Mouse (Mus musculus) liver, embryonic 11.5 days (tissue): Measurements from ENCODE around the gene Susd4. TPM values are rescaled to one million over a fixed set of nuclear protein-coding genes. Genes with fewer than 3 reads are reported as not detected.

Source experiments
- ATAC-seq: fragments of 200-750 bp; cut with Nextera tagmentation; replicated peaks from 2 replicates; pipeline ENCODE4 v1.8.0; 2017; ENCODE audit warnings: moderate number of reproducible peaks, mild to moderate bottlenecking, moderate TSS enrichment, moderate library complexity; ENCODE audit not compliant: low FRiP score
- DNase-seq: peaks from one replicate; pipeline ENCODE4 v3.0.0-alpha.2; 2017; ENCODE audit warnings: low spot score
- H3K27ac ChIP-seq: fragments of 300-500 bp; sonication (generic); 2 replicates; pipeline ENCODE4 v1.5.1; 2014; ENCODE audit warnings: mild to moderate bottlenecking, low read depth, low read length, control low read depth
- H3K27me3 ChIP-seq: fragments of 300-500 bp; sonication (generic); replicated peaks from 2 replicates; pipeline ENCODE4 v1.6.1; 2014; ENCODE audit warnings: low read length, mixed read lengths; ENCODE audit not compliant: control insufficient read depth, insufficient read depth
- H3K36me3 ChIP-seq: fragments of 300-500 bp; sonication (generic); 2 replicates; pipeline ENCODE4 v1.6.1; 2014; ENCODE audit warnings: mild to moderate bottlenecking, low read length, moderate library complexity, mixed read lengths; ENCODE audit not compliant: control insufficient read depth, insufficient read depth
- H3K4me1 ChIP-seq: fragments of 300-500 bp; sonication (generic); replicated peaks from 2 replicates; pipeline ENCODE4 v1.6.1; 2014; ENCODE audit warnings: low read length, mixed read lengths; ENCODE audit not compliant: control insufficient read depth, insufficient read depth
- H3K4me2 ChIP-seq: fragments of 300-500 bp; sonication (generic); 2 replicates; pipeline ENCODE4 v1.6.1; 2014; ENCODE audit warnings: mild to moderate bottlenecking, control low read depth, moderate library complexity
- H3K4me3 ChIP-seq: fragments of 300-500 bp; sonication (generic); 2 replicates; pipeline ENCODE4 v1.5.1; 2014; ENCODE audit warnings: low read depth, low read length, control low read depth
- H3K9ac ChIP-seq: fragments of 300-500 bp; sonication (generic); 2 replicates; pipeline ENCODE4 v1.6.1; 2014; ENCODE audit warnings: low read depth, low read length, control low read depth
- H3K9me3 ChIP-seq: fragments of 300-500 bp; sonication (generic); 2 replicates; pipeline ENCODE4 v1.6.1; 2016; ENCODE audit warnings: low read length, inconsistent platforms, mixed read lengths; ENCODE audit not compliant: control insufficient read depth
- WGBS: fragments of 180-500 bp; shearing (Covaris S2); extraction: QIAGEN DNeasy Blood & Tissue Kit; methylation state at CpG from one replicate; pipeline ENCODE4 v1.1.7; 2014; 5-methylcytosine and 5-hydroxymethylcytosine counted together
- polyA plus RNA-seq: library from polyadenylated mRNA; unstranded; fragments of >200 nt; fragmentation: Nextera tagmentation; extraction: Ambion mirVana; gene quantifications from 2 replicates; pipeline ENCODE4 v1.2.1, GENCODE M21; 2014

Gene Susd4
- 4.6 TPM in 2 replicates for polyA plus RNA-seq

DNA sequence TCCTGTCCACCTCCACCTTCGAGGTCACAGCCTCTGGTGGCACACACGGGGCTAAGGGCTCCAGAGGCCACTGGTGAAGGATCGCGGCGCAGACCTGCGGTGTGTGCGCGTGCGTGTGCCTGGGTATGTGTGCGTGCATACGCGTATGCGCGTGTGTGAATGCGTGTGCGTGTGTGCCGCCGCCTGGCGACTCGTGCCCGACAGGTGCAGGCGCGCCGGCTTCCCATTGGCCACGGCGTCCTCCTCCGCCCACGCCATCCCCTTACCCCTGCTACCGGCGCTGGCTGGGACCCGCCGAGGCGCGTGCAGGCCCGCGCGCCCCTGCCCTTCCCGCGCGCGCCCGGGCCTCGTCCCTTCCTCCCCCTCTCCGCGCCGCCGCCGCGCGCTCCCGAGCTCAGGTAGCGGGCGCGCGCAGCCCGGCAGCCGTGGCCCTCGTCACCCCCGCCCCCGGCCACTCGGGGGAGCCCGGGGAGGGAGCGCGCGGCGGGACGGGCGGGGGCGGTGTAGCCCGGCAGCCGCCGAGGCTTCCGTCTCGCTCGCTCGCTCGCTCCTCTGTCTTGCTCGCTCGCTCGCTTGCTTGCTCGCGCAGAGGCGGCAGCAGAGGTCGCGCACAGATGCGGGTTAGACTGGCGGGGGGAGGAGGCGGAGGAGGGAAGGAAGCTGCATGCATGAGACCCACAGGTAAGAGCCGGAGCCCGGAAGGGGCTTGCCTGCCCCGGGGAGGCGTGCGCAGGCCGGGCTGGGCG is at the start of gene Susd4:
TSS of gene Susd4 (plus strand) at position 145 of the 746 bp plus-strand sequence.
- no peak within 1 kb of the TSS for H3K27ac ChIP-seq
- H3K36me3 ChIP-seq: no peaks in the 10 kb centered on the region
- H3K4me2 ChIP-seq: peak within 1 kb of the TSS; percentile 80
- H3K4me1 ChIP-seq: peaks cover 6% of the 10 kb centered on the region
- peak; percentile 51 for DNase-seq
- peak within 1 kb of the TSS; percentile 61 for H3K4me3 ChIP-seq
- under 1% methylated on average over 92 of the region's 95 CpGs for WGBS
- peak; percentile 56 for ATAC-seq
- no peaks in the 10 kb centered on the region for H3K9me3 ChIP-seq
- peak within 1 kb of the TSS; percentile 48; the same call in 1 of the 2 replicates for H3K9ac ChIP-seq
- H3K27me3 ChIP-seq: peaks cover 28% of the 10 kb centered on the region

DNA sequence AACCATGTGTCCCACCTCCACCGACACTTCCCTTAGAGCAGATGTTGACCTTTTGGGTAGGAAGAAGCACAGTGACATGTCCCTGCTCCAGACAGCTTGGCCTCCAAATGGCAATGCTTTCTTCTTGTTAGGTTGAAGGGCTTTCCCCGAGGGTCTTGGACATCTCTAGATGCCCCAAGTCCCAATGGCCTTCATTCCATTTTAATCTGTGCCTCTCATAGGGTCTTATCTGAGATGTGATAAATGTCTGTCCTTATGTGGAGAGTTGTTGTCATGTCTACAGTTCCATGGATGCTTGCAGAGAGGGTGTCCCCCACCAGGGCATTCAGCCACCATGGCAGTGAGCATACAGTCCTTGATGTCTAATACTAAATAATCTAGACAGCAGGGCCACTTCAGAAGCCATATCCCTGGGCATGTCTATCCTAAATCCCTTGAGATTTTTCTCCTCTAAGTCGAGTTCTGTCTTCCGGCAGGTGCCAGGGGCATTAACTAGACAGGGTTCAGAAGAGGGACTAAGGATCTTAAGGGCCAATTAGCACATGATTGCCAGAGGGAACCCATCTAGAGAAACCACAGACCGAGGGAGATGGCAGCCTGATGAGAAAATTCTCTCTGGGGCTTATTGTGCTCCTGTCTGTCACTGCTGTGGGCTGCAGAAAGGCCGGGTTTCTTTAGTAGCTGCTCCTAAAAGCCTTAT is 49.3 kb upstream of the Susd4 start:
- H3K27ac ChIP-seq: no peak overlapping the region
- H3K9ac ChIP-seq: no peak overlapping the region
- no peak overlapping the region for H3K4me3 ChIP-seq
- no peaks in the 10 kb centered on the region for H3K27me3 ChIP-seq
- no peaks in the 10 kb centered on the region for H3K4me1 ChIP-seq
- WGBS: 77% methylated on average over 6 of the region's 6 CpGs
- H3K4me2 ChIP-seq: no peak overlapping the region
- ATAC-seq: no peak
- H3K36me3 ChIP-seq: no peaks in the 10 kb centered on the region
- no peak for DNase-seq
- H3K9me3 ChIP-seq: no peaks in the 10 kb centered on the region

DNA sequence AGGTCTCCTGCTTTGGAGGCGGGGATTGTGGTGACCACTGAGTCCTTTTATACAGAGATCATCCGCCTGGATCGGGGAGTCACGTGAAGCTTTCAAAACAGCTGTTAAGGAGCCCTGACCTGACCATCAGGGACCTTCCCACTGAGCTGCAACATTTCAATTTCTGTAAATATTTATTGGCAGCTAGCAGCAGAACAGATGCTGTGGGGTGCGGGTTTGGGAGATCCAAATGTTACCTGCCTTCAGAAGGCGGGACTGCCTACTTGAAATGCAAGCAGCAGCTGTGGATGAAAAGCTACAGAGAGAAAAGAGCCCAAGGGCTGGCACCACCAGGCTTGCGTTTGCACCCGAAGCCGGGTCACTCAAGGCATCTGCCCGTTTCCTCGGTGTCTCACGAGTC is 36.1 kb upstream of the Susd4 start:
- no peaks in the 10 kb centered on the region for H3K4me1 ChIP-seq
- no peak overlapping the region for H3K9ac ChIP-seq
- no peaks in the 10 kb centered on the region for H3K36me3 ChIP-seq
- H3K9me3 ChIP-seq: no peaks in the 10 kb centered on the region
- H3K27ac ChIP-seq: no peak overlapping the region
- H3K4me2 ChIP-seq: no peak overlapping the region
- no peak overlapping the region for H3K4me3 ChIP-seq
- DNase-seq (no peak), ATAC-seq (no peak)
- H3K27me3 ChIP-seq: no peaks in the 10 kb centered on the region
- WGBS: 59% methylated on average over 12 of the region's 12 CpGs

DNA sequence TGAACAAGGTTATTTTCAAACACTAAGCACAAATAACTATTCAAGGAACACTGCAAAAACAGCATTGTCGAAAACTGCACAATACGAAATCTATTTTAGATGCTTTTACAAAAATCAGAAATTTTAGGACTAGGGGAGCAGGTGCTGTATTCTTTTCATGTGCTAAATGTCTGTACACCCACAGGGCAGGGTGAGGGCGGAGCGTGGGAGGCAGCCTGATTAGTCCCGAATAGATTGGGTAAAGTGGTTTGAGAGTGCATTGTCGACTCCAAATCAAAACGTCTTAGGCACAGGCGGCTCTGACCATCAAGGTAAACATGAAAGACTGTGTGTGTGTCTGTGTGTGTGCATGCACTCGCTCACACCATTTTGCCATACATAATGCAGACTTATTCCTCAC is 34.7 kb upstream of the Susd4 start:
- H3K4me3 ChIP-seq: no peak overlapping the region

DNA sequence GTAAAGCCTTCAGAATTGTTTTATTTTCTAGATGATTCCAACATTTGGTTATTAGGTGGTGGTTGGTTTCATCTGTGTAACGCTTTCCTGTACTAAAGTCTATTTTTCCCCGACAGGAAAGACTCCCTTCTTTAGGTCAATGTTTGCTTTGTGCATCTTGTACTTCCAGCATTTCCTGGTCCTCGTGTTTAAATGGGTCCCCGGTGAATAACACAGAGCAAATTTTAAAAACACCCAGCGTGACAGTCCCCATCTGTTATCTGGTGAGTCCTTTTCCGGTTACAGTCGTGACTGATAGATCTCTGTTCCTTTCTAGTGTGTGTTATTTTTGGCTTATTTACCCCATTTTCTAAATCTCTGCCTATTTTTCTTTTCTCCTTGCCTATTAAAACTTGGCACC is 31.0 kb upstream of the Susd4 start:
- Histone ChIP-seq H3K36me3 (no peaks in the 10 kb centered on the region), H3K4me2 (no peak overlapping the region), H3K9ac (no peak overlapping the region), H3K27me3 (no peaks in the 10 kb centered on the region), H3K27ac (no peak overlapping the region), H3K4me1 (no peaks in the 10 kb centered on the region), H3K9me3 (no peaks in the 10 kb centered on the region), H3K4me3 (no peak overlapping the region)
- 46% methylated on average over 7 of the region's 7 CpGs for WGBS
- no peak for ATAC-seq
- DNase-seq: no peak

More for the DNA sequence above, 34.7 kb upstream of the Susd4 start:
- H3K9ac ChIP-seq: no peak overlapping the region
- no peak overlapping the region for H3K4me2 ChIP-seq
- H3K27me3 ChIP-seq: no peaks in the 10 kb centered on the region
- no peaks in the 10 kb centered on the region for H3K36me3 ChIP-seq
- H3K27ac ChIP-seq: no peak overlapping the region
- no peaks in the 10 kb centered on the region for H3K4me1 ChIP-seq
- DNase-seq (no peak), ATAC-seq (no peak)
- 79% methylated on average over 9 of the region's 9 CpGs for WGBS
- no peaks in the 10 kb centered on the region for H3K9me3 ChIP-seq

DNA sequence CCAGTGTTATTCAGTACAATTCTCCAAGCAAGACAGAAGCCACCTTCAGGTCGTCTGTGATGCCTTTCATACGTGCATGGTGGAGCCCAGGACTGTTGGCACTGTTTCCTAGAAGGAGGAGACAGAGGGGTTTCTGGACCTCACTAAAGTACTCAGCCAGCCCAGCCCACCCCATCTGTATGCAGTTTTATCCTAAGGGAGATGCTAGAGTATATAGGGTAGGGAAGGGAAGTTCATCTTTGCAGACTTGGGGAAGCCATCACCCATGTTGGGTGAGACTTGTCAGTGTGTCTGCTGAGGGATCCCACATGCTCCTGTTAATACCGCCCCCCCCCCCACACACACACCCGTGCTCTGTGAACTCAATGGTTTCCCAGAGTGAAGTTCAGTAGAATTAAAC is 27.8 kb upstream of the Susd4 start:
- H3K9ac ChIP-seq: no peak overlapping the region
- H3K27me3 ChIP-seq: no peaks in the 10 kb centered on the region
- no peaks in the 10 kb centered on the region for H3K4me1 ChIP-seq
- H3K36me3 ChIP-seq: no peaks in the 10 kb centered on the region
- WGBS: 53% methylated on average over 4 of the region's 4 CpGs
- H3K4me3 ChIP-seq: no peak overlapping the region
- H3K27ac ChIP-seq: no peak overlapping the region
- no peaks in the 10 kb centered on the region for H3K9me3 ChIP-seq
- ATAC-seq (no peak), DNase-seq (no peak)
- H3K4me2 ChIP-seq: no peak overlapping the region

DNA sequence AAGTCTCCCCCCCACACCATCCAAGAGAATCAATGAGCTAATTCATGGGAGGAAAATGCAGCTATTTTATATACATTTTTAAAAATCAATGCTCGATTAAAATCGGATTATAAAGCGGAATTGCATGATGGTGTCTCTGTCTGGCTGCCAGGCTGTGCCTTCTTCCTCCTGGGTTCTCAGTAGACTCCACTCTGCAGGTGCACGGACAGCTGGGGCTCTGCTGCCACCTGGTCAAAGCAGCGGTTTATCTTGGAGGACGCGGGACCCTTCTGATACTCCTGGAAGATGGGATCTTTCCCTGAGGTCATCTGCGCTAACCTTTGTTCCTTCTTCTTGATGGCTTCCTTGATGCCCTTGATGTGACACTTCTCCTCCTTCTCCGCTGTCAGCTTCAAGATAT is 16.6 kb upstream of the Susd4 start:
- WGBS: 79% methylated on average over 9 of the region's 9 CpGs
- Histone ChIP-seq H3K27me3 (peaks cover 9% of the 10 kb centered on the region; the same call in 1 of the 2 replicates), H3K9ac (no peak overlapping the region), H3K4me2 (no peak overlapping the region), H3K36me3 (no peaks in the 10 kb centered on the region), H3K4me1 (no peaks in the 10 kb centered on the region), H3K4me3 (no peak overlapping the region), H3K27ac (no peak overlapping the region), H3K9me3 (no peaks in the 10 kb centered on the region)
- ATAC-seq (no peak), DNase-seq (no peak)

DNA sequence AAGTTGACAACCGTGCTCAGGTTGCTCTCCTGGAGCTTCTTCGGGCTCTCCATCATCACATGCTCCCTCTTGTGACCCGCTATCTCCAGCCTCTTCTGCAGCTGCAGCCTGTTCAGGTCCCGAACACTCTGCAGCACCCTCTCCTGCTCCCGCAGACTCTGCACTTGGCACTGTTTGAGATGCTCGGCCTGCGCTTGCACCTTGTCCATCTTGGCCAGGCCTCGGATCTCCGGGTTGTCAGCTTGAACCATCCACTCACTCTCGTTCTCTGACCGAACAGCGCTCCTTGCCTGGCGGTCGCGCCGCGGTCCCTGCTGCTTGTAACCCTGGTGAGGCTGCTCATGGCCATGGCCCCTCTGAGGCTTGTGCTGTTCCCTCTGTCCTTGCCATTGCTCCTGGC is 15.8 kb upstream of the Susd4 start:
- Histone ChIP-seq H3K4me3 (no peak overlapping the region), H3K27ac (no peak overlapping the region), H3K9ac (no peak overlapping the region), H3K9me3 (no peaks in the 10 kb centered on the region), H3K36me3 (no peaks in the 10 kb centered on the region), H3K4me2 (no peak overlapping the region), H3K4me1 (no peaks in the 10 kb centered on the region), H3K27me3 (peaks cover 9% of the 10 kb centered on the region; the same call in 1 of the 2 replicates)
- no peak for DNase-seq
- WGBS: 73% methylated on average over 17 of the region's 17 CpGs
- ATAC-seq: no peak

DNA sequence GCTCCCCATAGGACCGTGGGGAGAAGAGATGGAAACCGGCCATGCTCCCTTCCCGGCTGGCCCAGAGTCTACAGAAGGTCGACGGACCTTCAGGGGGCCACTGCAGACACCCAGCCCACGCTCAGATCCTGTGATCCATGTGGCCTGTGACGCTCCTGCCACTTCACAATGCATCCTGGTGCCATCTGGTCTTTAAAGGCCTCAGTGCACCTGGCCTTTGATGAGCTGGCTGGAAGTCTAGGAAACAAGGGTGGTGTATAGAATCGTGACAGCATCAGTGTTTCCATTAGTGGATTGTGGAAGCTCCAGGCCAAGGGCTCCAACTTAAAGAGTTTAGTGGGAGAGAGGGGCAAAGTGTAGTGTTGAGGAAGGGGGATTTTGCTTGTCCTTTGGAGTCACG is 14.6 kb upstream of the Susd4 start, which contains the start of gene Ccdc185:
TSS of gene Ccdc185 (minus strand) at position 101 of the 400 bp plus-strand sequence.
- Histone ChIP-seq H3K27me3 (peaks cover 9% of the 10 kb centered on the region; the same call in 1 of the 2 replicates), H3K27ac (no peak within 1 kb of the TSS), H3K9ac (no peak within 1 kb of the TSS), H3K4me1 (no peaks in the 10 kb centered on the region), H3K4me2 (no peak within 1 kb of the TSS), H3K4me3 (no peak within 1 kb of the TSS), H3K36me3 (no peaks in the 10 kb centered on the region), H3K9me3 (no peaks in the 10 kb centered on the region)
- WGBS: 85% methylated on average over 9 of the region's 9 CpGs
- DNase-seq (no peak), ATAC-seq (no peak)
